In the genomic region with DNA sequence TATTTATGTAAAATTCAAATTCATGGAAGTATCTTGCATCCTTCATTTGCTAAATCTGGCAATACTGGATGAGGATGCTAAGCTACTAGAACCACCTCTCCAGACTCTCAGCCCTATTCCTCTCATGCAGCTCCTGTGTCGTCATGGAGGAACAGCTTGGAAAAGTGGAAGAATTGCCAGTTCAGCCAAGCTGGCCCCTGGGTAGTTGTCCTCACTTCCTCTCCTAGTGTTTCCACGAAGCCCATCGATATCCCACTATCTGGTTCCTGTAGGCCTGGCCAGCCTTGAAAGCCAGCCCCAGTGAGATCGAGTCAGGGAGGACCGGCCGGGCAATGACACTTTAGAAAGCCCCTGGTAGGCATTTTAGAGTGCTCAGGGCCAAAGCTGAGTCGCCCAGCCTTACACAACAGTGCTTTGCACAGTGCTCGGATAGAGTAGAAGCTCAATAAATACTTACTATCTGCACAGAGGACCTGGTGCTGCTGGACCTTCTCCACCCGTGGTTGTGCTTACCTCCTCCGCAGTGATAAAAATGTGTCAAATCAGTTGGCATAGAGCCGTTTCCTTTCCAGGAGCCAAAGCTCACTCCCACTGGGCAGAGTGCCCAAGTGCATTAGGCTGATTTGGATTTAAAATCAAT, we compare ENCODE assay signal across 9 mouse cellular contexts.
DNase-seq lines count a peak whose midpoint lies in the region; ATAC-seq and TF ChIP-seq lines count a peak whose summit lies in the region.
"Had no signal": no experiment of that assay in that cellular context is flagged by ENCODE, and none has a peak within 500 bp of the region (broad histone marks: within the 10 kb centered on the region; RNA-seq: fewer than 3 reads in every experiment).

No protein-coding gene starts in this region.

- H3K36me3 ChIP-seq in hindbrain, postnatal 0 days (ENCODE audit: insufficient read depth, low read length): no peaks in the 10 kb centered on the region
- no peaks in the 10 kb centered on the region for H3K36me3 ChIP-seq in hindbrain, embryonic 10.5 days
- no peaks in the 10 kb centered on the region for H3K36me3 ChIP-seq in neural tube, embryonic 14.5 days (ENCODE audit: control insufficient read depth, insufficient read depth, low read length)
- no peaks in the 10 kb centered on the region for H3K36me3 ChIP-seq in neural tube, embryonic 15.5 days

- peak; percentile 18 for DNase-seq in cerebellum, adult 9-10 months
- DNase-seq in cerebellum, postnatal 4 days (ENCODE audit: low spot score in 2 of 2): no peak
- peak; percentile 63 for DNase-seq in hindbrain, postnatal 0 days (ENCODE audit: low spot score)
- DNase-seq in hindbrain, embryonic 10.5 days (ENCODE audit: low spot score): no peak
- DNase-seq in ovary, postnatal 10 days (ENCODE audit: low spot score): no peak

- ATAC-seq in hindbrain, postnatal 0 days: no peak
- 0 out of 2 replicates have a peak, but pooled peaks have one; percentile 55 for ATAC-seq in neural tube, embryonic 14.5 days (ENCODE audit: low read depth)
- ATAC-seq in neural tube, embryonic 15.5 days (ENCODE audit: low FRiP score): no peak
- ATAC-seq in megakaryocyte-erythroid progenitor cell, adult 5-6 weeks (replicated peaks; ENCODE audit: low FRiP score, low TSS enrichment, poor library complexity, severe bottlenecking): peak; percentile 20; the same call in 1 of the 2 replicates

- H3K4me3 ChIP-seq in hindbrain, postnatal 0 days (ENCODE audit: low read length): no peak overlapping the region
- H3K4me3 ChIP-seq in hindbrain, embryonic 10.5 days: no peak overlapping the region
- H3K4me3 ChIP-seq in neural tube, embryonic 14.5 days (ENCODE audit: low read depth, low read length): no peak overlapping the region
- H3K4me3 ChIP-seq in neural tube, embryonic 15.5 days (replicated peaks): no peak overlapping the region
- H3K4me3 ChIP-seq: megakaryocyte, embryonic 14.5 days had no signal

- H3K27me3 ChIP-seq in hindbrain, postnatal 0 days (ENCODE audit: insufficient read depth, low read length): no peaks in the 10 kb centered on the region
- no peaks in the 10 kb centered on the region for H3K27me3 ChIP-seq in hindbrain, embryonic 10.5 days (ENCODE audit: insufficient read depth, poor library complexity, severe bottlenecking)
- no peaks in the 10 kb centered on the region for H3K27me3 ChIP-seq in neural tube, embryonic 14.5 days (ENCODE audit: control insufficient read depth, insufficient read depth, low read length)
- no peaks in the 10 kb centered on the region for H3K27me3 ChIP-seq in neural tube, embryonic 15.5 days (replicated peaks)

- H3K9me3 ChIP-seq in hindbrain, postnatal 0 days (ENCODE audit: low read length): no peaks in the 10 kb centered on the region
- no peaks in the 10 kb centered on the region for H3K9me3 ChIP-seq in hindbrain, embryonic 10.5 days
- no peaks in the 10 kb centered on the region for H3K9me3 ChIP-seq in neural tube, embryonic 14.5 days (ENCODE audit: control insufficient read depth, low read length)
- H3K9me3 ChIP-seq in neural tube, embryonic 15.5 days (replicated peaks): no peaks in the 10 kb centered on the region

- H3K9ac ChIP-seq in hindbrain, postnatal 0 days (replicated peaks; ENCODE audit: low read length): no peak overlapping the region
- no peak overlapping the region for H3K9ac ChIP-seq in neural tube, embryonic 14.5 days (replicated peaks; ENCODE audit: low read depth, low read length)
- H3K9ac ChIP-seq in neural tube, embryonic 15.5 days (replicated peaks): no peak overlapping the region

- WGBS in hindbrain, postnatal 0 days: 51% methylated on average over 11 of the region's 11 CpGs
- 86% methylated on average over 11 of the region's 11 CpGs for WGBS in hindbrain, embryonic 10.5 days
- WGBS in neural tube, embryonic 14.5 days: 68% methylated on average over 11 of the region's 11 CpGs
- 70% methylated on average over 11 of the region's 11 CpGs for WGBS in neural tube, embryonic 15.5 days

- H3K4me1 ChIP-seq in hindbrain, postnatal 0 days (ENCODE audit: insufficient read depth, low read length): peaks cover 16% of the 10 kb centered on the region
- peaks cover 25% of the 10 kb centered on the region for H3K4me1 ChIP-seq in hindbrain, embryonic 10.5 days (replicated peaks)
- H3K4me1 ChIP-seq in neural tube, embryonic 14.5 days (ENCODE audit: control insufficient read depth, insufficient read depth, low read length): peaks cover 7% of the 10 kb centered on the region; the same call in 1 of the 2 replicates
- peaks cover 35% of the 10 kb centered on the region for H3K4me1 ChIP-seq in neural tube, embryonic 15.5 days

- no peak overlapping the region for H3K27ac ChIP-seq in hindbrain, postnatal 0 days
- no peak overlapping the region for H3K27ac ChIP-seq in hindbrain, embryonic 10.5 days
- no peak overlapping the region for H3K27ac ChIP-seq in neural tube, embryonic 14.5 days (ENCODE audit: low read depth, low read length)
- no peak overlapping the region for H3K27ac ChIP-seq in neural tube, embryonic 15.5 days (replicated peaks)

- no peak overlapping the region for H3K4me2 ChIP-seq in hindbrain, postnatal 0 days (ENCODE audit: low read depth, low read length)
- no peak overlapping the region for H3K4me2 ChIP-seq in neural tube, embryonic 14.5 days (ENCODE audit: low read depth, low read length)
- H3K4me2 ChIP-seq in neural tube, embryonic 15.5 days: no peak overlapping the region

- TF ChIP-seq CTCF in hindbrain, postnatal 0 days (IDR thresholded peaks at IDR 0.05; ENCODE audit: low read depth): no peak

Comparison
In these comparisons a context has a peak if more than half of its experiments do, and no peak if none do; other contexts are left out.
1. DNase-seq: peak in cerebellum, adult 9-10 months (single experiment) and hindbrain, postnatal 0 days (single experiment); none in cerebellum, postnatal 4 days (0 of 2), hindbrain, embryonic 10.5 days (single experiment) and ovary, postnatal 10 days (single experiment).
2. ATAC-seq: peak in neural tube, embryonic 14.5 days (single experiment) and megakaryocyte-erythroid progenitor cell, adult 5-6 weeks (single experiment); none in hindbrain, postnatal 0 days (single experiment) and neural tube, embryonic 15.5 days (single experiment).